Mouse (Mus musculus): Measurements from ENCODE around the gene Olfr854. TPM values are rescaled to one million over a fixed set of nuclear protein-coding genes. Genes with fewer than 3 reads are reported as not detected.

The Olfr854 gene
- total RNA-seq (2023): not detected

GRCm38 (mm10) chr9:19567282-19567681, at the start of gene Olfr854:
Gene Olfr854 (minus strand): TSS chr9:19567382.

GRCm38 (mm10) chr9:19582317-19582716, 15.1 kb upstream of the Olfr854 start, which contains the start of gene Olfr855:
Gene Olfr855 (plus strand): TSS chr9:19582617.

GRCm38 (mm10) chr9:19540976-19541375, 26.2 kb downstream of the Olfr854 start, which contains the start of gene Olfr853:
Gene Olfr853 (minus strand): TSS chr9:19541076.

Other genes with a start within 250 kb of the Olfr854 start
- gene Olfr845, start 230.9 kb downstream of the Olfr854 start, total RNA-seq (2023): not detected
- gene Olfr846, start 203.4 kb downstream of the Olfr854 start, total RNA-seq (2023): not detected
- gene Olfr847, start 188.7 kb downstream of the Olfr854 start, total RNA-seq (2023): not detected
- gene Olfr849, start 127.1 kb downstream of the Olfr854 start, total RNA-seq (2023): not detected
- gene Olfr850, start 89.1 kb downstream of the Olfr854 start, total RNA-seq (2023): not detected
- gene Olfr851, start 74.1 kb downstream of the Olfr854 start, total RNA-seq (2023): not detected
- gene Olfr853, start 26.3 kb downstream of the Olfr854 start, total RNA-seq (2023): not detected
- gene Olfr855, start 15.2 kb upstream of the Olfr854 start, total RNA-seq (2023): not detected
- gene Zfp317, start 54.7 kb upstream of the Olfr854 start, total RNA-seq (2023): 34.1 TPM
- gene Olfr857, start 142.1 kb upstream of the Olfr854 start, total RNA-seq (2023): not detected
- gene Olfr58, start 212.9 kb upstream of the Olfr854 start, total RNA-seq (2023): not detected
- not detected for gene Olfr859, start 237.5 kb upstream of the Olfr854 start, total RNA-seq (2023)